Mouse (Mus musculus) heart, postnatal 25 days (tissue): ENCODE results near the gene Phf21a. TPM values are rescaled to one million over a fixed set of nuclear protein-coding genes. Genes with fewer than 3 reads are reported as not detected.

Experiments
- DNase-seq: peaks from one replicate; pipeline ENCODE4 v3.0.0; 2022; ENCODE audit warnings: low spot score
- intact Hi-C: fragments of 180-260 bp; cut with DNase I; formaldehyde crosslinking; loops from one replicate; pipeline ENCODE4 v1.15.1; 2025
- total RNA-seq, 2 experiments: library from RNA; stranded (reverse); gene quantifications; 2 replicates each; pipeline ENCODE4 v1.2.3; 2021

Gene Phf21a
- total RNA-seq, 2 experiments from 2014 or later: 26.2 to 37.6 TPM

DNA sequence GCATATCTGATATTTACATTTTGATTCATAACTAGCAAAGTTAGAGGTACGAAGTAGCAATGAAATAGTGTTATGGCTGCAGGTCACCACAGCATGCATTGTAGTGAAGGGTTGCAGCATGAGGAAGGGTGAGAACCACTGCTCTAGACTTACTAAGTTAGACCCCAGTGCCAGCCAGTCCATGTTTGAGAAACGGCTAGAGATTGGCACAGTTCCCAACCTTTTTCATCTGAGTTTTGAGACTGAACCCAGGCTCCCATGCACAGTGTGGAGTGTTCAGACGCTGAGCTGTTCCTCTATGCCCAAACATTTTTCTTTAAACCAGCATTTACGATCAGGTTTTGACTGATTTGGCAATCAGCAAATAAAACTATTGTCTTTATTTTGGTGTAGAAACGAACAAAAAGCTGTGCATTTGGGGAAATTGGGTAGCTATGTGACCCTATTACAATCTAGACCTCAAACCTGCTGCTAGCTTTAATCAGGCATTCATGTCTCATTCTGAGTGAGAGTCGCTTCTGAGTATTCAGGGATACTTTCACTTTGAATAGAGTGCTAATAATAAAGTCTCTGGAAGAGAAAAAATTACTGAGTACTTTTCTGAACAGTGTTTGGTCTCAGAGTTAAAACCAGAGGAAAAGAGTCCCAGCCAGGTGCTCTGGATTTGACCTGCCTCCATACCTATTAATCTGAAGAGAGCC, 180.3 kb downstream of the Phf21a start:
- no peak for DNase-seq
- intact Hi-C loops: no loop called here

DNA sequence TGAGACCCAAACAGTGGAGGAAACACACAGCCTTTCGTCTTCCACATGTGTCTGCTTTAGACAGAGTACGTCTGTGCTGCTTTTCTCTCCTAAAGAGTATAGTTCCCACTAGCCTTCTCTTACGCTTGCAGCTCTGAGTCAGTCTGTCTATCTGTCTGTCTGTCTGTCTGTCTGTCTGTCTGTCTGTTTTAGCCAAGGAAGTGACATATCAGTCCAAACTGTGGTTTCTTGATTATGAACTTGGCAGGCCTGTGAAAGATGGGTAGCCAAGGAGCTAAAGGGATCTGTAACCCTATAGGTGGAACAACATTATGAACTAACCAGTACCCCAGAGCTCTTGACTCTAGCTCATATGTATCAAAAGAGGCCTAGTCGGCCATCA, 180.9 kb downstream of the Phf21a start:
- intact Hi-C loops: no loop called here

GRCm38 (mm10) chr2:92277787-92278186, 184.9 kb downstream of the Phf21a start:
- DNase-seq: no peak
- intact Hi-C loops: no loop called here

More for the DNA sequence above, 180.9 kb downstream of the Phf21a start:
- no peak for DNase-seq

DNA sequence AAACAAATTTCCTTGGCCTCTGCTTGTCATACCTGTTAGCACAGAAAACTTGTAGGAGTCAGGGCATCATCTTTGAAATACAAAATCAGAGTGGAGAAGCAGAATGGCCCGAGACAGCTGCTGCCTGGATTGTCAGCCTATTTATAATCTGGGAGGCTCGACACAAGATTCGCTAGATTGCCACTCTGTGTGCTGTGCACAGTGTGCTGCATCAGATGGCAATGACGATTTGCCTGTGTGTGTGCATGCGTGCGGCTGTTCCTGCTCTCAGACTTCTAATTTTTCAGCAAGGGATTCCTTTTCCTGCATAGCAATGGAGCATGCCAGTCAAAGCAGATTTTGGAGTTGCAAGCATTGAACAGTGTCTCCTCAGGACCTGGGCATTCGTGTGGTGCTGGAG, 185.7 kb downstream of the Phf21a start:
- no peak for DNase-seq
- intact Hi-C loops: no loop called here

DNA sequence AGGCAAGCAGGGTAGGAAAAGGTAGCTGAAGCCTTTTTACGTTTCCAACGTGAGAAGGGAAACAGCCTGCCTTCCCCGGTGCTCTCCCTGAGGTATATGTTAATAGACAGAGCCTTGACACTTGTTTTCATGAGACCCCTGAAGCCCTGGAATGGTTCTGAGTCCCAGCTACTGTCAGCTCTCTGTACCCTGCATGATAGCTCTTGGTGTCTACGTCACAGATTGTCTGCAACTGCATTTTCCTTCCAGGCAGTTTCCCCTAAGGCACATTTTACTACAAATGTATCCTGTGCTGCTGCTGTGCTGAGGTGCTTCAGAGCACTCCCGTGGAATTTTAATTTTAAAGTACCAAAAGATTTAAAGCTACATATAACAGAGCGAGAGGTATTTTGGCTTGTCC, 186.5 kb downstream of the Phf21a start:
- DNase-seq: no peak

GRCm38 (mm10) chr2:92285597-92285996, 192.7 kb downstream of the Phf21a start:
- intact Hi-C loops: no loop called here
- DNase-seq: no peak

More for the DNA sequence above, 186.5 kb downstream of the Phf21a start:
- intact Hi-C loops: no loop called here

DNA sequence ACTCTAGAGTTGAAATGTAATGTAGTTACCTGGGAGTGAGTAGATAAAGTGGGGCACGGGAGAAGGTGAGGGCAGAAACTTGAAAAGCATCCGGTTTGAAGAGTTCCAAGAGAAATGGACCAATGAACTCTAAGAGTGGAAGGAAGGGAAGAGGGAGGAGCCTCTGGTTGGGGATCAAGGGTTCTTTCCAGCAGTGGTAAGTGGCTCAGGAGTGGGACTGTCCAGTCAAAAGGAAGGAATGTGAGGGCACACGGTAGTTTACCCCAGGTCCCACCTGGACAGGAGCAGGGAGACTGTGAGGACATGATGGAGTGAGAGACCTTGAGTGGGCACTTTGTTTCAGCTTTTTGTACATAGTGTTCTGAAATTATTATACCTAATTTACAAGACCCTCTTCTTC, 196.4 kb downstream of the Phf21a start:
- intact Hi-C loops: no loop called here
- no peak for DNase-seq

DNA sequence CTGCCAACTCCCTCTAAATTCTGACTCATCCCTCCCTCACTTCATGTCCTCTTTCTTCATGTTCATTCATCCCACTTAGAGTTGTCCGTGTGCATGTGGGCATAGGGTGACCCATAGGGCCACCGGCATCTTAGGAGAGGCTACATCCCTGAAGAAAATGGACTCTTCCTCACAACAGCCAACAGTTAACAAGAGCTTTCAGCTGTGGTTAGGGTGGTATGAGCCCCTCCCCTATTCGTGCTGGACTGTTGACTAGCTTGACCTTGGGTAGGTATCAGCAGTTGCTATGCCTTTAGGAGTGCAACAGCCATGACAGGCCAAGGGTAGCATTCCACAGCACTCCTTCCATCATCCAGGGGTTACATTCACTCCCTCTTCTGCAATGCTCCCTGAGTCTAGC, 198.6 kb downstream of the Phf21a start:
- intact Hi-C loops: no loop called here
- no peak for DNase-seq

DNA sequence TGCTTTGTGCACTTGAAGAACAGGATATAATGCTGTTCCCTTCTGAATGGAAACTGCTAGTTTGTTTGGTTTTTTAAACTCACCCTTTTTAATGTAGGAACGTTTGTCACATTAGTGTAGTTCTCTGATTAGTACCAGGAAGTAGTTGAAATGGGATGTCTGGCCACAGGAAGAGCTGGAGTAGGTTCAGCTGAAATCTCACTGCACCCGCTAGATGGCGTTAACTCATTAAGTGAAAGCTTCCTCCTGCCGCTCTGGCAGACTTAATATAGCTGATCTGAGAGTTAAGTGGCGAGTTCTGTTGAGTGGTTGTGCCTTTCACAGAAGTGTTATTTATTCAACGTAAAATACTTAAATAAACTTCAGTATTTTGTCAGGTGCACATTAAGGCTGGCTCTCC, 203.5 kb downstream of the Phf21a start:
- DNase-seq: peak; percentile 33
- intact Hi-C loops: loop anchor here (2.0 kb wide), 1 partner anchor 142 kb away; no protein-coding TSS in a partner anchor

DNA sequence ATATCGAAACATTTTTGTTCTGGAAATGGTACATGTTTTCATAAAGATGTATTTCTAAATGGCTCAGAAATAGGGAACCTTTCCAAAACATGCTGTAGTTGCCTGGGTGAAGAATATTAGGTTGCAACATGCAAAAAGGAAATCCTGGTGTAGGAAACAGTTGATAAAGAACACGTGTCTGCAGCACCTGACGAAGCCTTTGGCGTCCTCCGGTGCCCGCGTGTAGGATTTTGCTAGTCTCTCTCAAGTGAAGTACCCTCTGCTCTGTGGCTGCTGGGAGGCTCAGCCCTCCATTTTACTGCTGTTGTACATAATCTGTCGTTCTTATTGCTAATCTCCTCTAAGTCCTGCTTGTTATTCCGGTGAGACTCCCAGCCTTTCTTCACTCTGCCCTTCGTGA, 207.0 kb downstream of the Phf21a start:
- intact Hi-C loops: loop anchor here (2.0 kb wide), 1 partner anchor 31 kb away; no protein-coding TSS in a partner anchor

GRCm38 (mm10) chr2:92301849-92302607, 209.1 kb downstream of the Phf21a start:
- no peak for DNase-seq
- intact Hi-C loops: no loop called here

More for the DNA sequence above, 207.0 kb downstream of the Phf21a start:
- no peak for DNase-seq

- intact Hi-C loops: no loop called here
- DNase-seq: no peak
These were observed 219.6 kb downstream of the Phf21a start for GRCm38 (mm10) chr2:92312542-92312941.

DNA sequence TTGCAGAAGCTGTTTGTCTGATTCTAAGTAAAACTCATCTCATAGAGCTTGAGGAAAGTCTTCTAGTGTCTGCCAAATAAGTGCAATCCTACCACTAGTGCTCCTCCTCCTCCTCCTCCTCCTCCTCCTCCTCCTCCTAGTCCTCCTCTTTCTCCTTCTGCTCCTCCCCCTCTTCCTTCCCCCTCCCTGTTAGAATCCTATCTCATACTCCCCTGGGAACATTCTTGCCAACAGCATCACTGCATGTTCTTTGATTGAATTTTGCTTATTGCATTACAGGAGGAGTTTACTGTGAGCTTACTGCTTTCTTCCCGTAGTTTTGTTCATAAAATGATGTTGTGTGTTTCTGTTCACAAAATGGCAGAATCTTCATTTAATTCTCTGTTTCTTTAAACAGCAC, 221.1 kb downstream of the Phf21a start:
- intact Hi-C loops: no loop called here
- DNase-seq: no peak

DNA sequence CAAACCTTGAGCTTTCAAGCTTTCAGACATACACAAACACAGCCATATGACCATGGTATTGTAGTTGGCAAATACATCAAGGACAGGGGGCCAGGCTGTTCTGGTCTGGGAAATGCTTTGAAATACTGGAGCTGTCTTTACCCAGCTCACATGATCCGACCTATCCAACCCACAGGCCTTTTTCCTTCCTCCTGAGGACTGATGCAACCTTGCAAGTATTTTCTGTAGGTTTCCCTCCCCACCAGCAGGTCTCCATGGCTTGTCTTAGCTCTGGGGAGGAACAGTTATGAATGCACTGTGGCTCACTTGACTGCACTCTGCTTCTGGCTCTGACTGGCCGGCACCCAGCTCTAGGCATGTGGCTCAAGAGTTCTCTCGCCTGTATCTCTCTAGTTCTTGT, 223.7 kb downstream of the Phf21a start:
- intact Hi-C loops: no loop called here
- no peak for DNase-seq

DNA sequence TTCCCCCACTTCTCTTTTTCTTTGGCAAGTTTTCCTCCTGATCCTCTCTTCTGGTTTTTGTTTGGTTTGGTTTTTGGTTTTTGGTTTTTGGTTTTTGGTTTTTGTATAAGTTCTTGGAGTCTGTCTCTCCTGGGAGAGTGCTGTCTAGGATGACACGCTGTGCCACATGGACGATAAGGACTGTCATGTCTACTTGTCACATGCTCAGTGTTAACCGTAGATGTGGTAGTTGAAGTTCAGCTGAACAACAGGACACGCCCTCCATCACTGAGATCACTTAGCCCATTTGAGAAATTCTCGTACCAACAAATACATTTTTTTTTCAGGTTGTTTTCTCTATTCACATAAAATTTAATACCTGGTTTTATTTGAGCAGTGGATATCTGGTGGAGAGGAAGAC, 224.3 kb downstream of the Phf21a start:
- no peak for DNase-seq
- intact Hi-C loops: no loop called here

- DNase-seq: no peak
- intact Hi-C loops: no loop called here
These were observed 229.8 kb downstream of the Phf21a start for GRCm38 (mm10) chr2:92322669-92323068.

- intact Hi-C loops: no loop called here
- no peak for DNase-seq
These were observed 232.8 kb downstream of the Phf21a start for GRCm38 (mm10) chr2:92325676-92326075.

DNA sequence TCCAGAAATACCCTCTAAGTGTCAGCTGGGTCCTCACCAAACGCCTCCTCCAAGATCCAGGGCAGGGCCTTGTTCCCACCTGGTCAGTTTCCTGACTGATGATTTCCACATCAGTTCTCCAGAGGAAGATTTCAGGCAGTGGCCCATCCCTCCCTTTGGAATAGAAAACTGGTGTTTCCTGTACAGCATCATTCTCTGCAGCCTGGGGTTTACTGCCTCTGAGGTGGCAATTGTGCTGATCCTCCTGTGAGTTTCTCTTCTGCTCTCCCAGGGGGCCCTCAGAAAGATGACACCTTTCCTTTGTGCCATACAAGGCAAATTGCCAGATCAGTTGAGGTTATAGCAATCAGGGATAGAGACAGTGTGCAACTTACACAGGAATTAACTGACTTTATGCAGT, 233.3 kb downstream of the Phf21a start:
- intact Hi-C loops: no loop called here
- DNase-seq: no peak

DNA sequence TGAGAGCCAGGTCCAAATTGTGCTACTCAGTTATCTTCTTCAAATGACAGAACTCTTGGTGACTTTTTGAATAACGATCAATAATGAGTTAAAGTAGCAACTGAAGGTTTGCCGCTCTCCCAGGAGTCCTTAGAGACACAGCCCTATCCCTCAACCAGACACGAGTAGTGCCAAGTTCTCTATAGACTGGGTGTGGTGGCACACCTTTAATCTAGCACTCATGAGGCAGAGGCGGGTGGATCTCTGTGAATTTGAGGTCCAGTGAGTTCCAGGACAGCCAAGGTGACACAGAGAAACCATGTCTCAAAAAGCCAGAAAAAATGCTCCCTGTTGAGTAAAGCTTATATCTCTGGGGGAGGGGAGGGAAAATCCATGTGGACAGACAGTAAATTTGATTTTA, 234.7 kb downstream of the Phf21a start:
- DNase-seq: no peak
- intact Hi-C loops: no loop called here

- DNase-seq: no peak
- intact Hi-C loops: no loop called here
These were observed 235.3 kb downstream of the Phf21a start for GRCm38 (mm10) chr2:92328206-92328605.

- intact Hi-C loops: loop anchor here (2.0 to 5.0 kb wide), 2 partner anchors 32 to 344 kb away; no protein-coding TSS in a partner anchor
- DNase-seq: no peak
These were observed 237.9 kb downstream of the Phf21a start for GRCm38 (mm10) chr2:92330840-92331239.
